Mouse (Mus musculus): Measurements from ENCODE around the gene Pmpca. TPM values are rescaled to one million over a fixed set of nuclear protein-coding genes. Genes with fewer than 3 reads are reported as not detected.

Pmpca gene
- 25.5 and 34.2 TPM in 2 replicates for polyA plus RNA-seq (2011; ENCODE audit: insufficient read depth, insufficient read length, low replicate concordance, missing spikeins)

DNA sequence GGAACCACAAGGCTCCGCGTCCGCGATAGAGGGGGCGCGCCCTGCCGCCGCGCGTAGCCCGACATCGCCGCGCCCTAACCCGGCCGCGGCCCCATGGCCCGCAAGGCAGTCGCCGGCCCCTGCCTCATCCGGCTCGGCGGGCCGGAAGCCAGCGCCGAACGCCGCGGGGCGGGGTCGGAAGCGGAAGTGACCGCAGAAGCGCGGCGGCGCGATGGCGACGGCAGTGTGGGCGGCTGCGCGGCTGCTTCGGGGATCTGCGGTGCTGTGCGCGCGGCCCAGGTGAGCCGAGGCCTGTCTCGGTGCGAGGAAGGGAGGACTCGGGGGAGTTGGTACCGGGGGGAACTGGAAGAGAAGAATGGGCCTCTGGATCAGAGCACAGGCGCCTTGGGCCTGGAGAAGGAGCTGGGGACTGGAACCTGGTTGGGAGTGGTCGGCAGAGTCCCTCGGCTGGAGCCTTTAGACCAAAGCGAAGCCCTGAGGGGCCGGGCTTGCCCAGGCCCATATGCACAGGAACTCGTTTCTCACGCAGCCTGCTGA lies at the start of gene Pmpca, which contains the start of gene Entr1:
Gene Pmpca, plus strand, starts transcription at position 186 of the 537 bp plus-strand sequence.
Gene Entr1, minus strand, starts transcription at position 163 of the 537 bp plus-strand sequence.
- TF ChIP-seq CTCF (IDR thresholded peaks at IDR 0.05; ENCODE audit: control insufficient read depth, insufficient read depth, low read length): no peak
- peak; percentile 84; the same call in 1 of the 2 replicates for TF ChIP-seq POLR2A (IDR thresholded peaks at IDR 0.05; ENCODE audit: borderline replicate concordance, control insufficient read depth, low read depth, low read length)
- Histone ChIP-seq H3K4me3 (replicated peaks; ENCODE audit: control insufficient read depth, low read depth, low read length) (peak within 1 kb of the TSS; percentile 83), H3K4me1 (ENCODE audit: control insufficient read depth, insufficient read depth, low read length) (no peaks in the 10 kb centered on the region; the same call in 1 of the 2 replicates), H3K27ac (ENCODE audit: control insufficient read depth, insufficient read depth, low read depth, low read length, poor library complexity) (peak within 1 kb of the TSS; percentile 82; the same call in 1 of the 2 replicates)
- under 1% methylated on average over 60 of the region's 60 CpGs for WGBS

DNA sequence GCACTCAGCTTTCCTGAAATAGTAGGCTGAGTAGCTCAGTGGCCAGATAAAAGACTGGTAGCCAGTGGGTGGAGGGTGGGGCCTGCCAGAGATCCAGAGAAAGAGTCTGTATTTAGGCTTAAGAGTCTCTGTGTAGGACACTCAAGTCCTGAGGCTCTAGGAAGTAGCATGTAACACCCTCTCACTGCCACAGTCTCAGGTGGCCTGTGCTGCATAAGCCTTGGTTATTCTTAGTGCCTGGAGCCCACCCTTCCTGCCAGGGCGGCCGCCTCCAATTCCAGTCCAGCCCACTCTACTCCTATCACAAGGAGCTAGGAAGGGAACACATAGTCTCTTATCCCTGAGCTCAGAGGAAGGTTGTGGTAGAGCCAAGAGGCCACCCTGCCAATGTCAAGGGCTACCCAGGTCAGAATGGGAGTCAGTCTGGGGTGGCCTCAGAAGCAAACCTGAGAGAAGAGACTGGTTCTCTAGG lies 47.6 kb upstream of the Pmpca start:
- 90% methylated on average over 2 of the region's 2 CpGs for WGBS
- no peak for TF ChIP-seq CTCF (IDR thresholded peaks at IDR 0.05; ENCODE audit: control insufficient read depth, insufficient read depth, low read length)
- TF ChIP-seq POLR2A (IDR thresholded peaks at IDR 0.05; ENCODE audit: borderline replicate concordance, control insufficient read depth, low read depth, low read length): no peak

GRCm38 (mm10) chr2:26342044-26342443 lies 47.1 kb upstream of the Pmpca start:
- TF ChIP-seq CTCF (IDR thresholded peaks at IDR 0.05; ENCODE audit: control insufficient read depth, insufficient read depth, low read length): no peak
- H3K27ac ChIP-seq (ENCODE audit: control insufficient read depth, insufficient read depth, low read depth, low read length, poor library complexity): no peak overlapping the region
- H3K4me1 ChIP-seq (ENCODE audit: control insufficient read depth, insufficient read depth, low read length): no peaks in the 10 kb centered on the region
- 59% methylated on average over 10 of the region's 10 CpGs for WGBS
- H3K4me3 ChIP-seq (replicated peaks; ENCODE audit: control insufficient read depth, low read depth, low read length): no peak overlapping the region

More for the DNA sequence above, 47.6 kb upstream of the Pmpca start:
- Histone ChIP-seq H3K27ac (ENCODE audit: control insufficient read depth, insufficient read depth, low read depth, low read length, poor library complexity) (no peak overlapping the region), H3K4me1 (ENCODE audit: control insufficient read depth, insufficient read depth, low read length) (no peaks in the 10 kb centered on the region), H3K4me3 (replicated peaks; ENCODE audit: control insufficient read depth, low read depth, low read length) (no peak overlapping the region)

DNA sequence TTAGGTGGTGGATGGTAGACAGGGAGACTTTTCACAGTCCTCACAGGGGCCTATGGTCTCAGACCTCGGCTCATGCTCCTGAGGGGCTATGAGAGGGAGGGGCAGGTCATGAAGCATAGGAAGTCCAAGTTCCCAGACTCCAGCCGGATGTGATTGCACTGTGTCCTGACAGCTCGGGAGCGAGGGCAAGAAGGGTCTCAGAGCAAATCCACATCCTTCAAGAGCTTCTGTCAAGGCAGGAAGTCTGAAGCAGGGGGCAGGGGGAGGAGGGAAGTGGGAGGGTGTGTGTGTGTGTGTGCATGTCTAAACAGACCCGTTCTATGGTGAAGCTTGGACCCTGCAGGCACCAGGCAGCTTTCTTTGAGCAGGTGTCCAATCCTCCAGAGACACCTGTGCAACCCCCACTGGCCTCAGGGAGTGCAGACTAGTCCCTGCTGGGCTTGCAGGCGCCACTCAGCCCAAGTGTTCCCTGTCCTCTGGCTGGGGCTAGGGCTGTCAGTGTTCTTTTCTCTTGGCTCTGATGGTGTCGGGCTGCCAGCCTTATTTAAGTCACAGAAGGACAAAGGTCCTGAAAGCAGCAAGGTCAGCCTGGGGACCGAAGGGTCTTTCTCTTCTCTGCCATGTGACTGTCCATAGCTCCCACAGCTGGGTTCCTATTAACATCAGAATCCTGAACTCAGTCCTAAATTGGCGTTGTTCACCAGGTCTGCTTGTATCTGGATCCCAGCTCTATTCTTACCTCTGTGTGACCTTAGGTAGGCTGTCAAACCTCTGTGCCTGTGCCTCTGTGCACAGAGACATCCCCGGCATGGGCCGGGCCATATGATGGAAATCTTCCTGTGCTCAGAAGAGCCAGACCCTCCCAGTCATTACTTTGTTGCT lies 46.3 kb upstream of the Pmpca start:
- no peak overlapping the region for H3K4me3 ChIP-seq (replicated peaks; ENCODE audit: control insufficient read depth, low read depth, low read length)
- TF ChIP-seq CTCF (IDR thresholded peaks at IDR 0.05; ENCODE audit: control insufficient read depth, insufficient read depth, low read length) (no peak), POLR2A (IDR thresholded peaks at IDR 0.05; ENCODE audit: borderline replicate concordance, control insufficient read depth, low read depth, low read length) (no peak)
- WGBS: 67% methylated on average over 11 of the region's 11 CpGs
- no peaks in the 10 kb centered on the region for H3K4me1 ChIP-seq (ENCODE audit: control insufficient read depth, insufficient read depth, low read length)
- H3K27ac ChIP-seq (ENCODE audit: control insufficient read depth, insufficient read depth, low read depth, low read length, poor library complexity): no peak overlapping the region

GRCm38 (mm10) chr2:26348241-26348640 lies 40.9 kb upstream of the Pmpca start:
- Histone ChIP-seq H3K4me1 (ENCODE audit: control insufficient read depth, insufficient read depth, low read length) (peaks cover 4% of the 10 kb centered on the region), H3K4me3 (replicated peaks; ENCODE audit: control insufficient read depth, low read depth, low read length) (no peak overlapping the region), H3K27ac (ENCODE audit: control insufficient read depth, insufficient read depth, low read depth, low read length, poor library complexity) (no peak overlapping the region)
- 76% methylated on average over 6 of the region's 6 CpGs for WGBS
- TF ChIP-seq POLR2A (IDR thresholded peaks at IDR 0.05; ENCODE audit: borderline replicate concordance, control insufficient read depth, low read depth, low read length) (no peak), CTCF (IDR thresholded peaks at IDR 0.05; ENCODE audit: control insufficient read depth, insufficient read depth, low read length) (no peak)

GRCm38 (mm10) chr2:26351358-26352290 lies 37.5 kb upstream of the Pmpca start, which contains the start of gene Dnlz:
TSS of gene Dnlz (minus strand) at chr2:26352110.
- peaks cover 4% of the 10 kb centered on the region for H3K4me1 ChIP-seq (ENCODE audit: control insufficient read depth, insufficient read depth, low read length)
- under 1% methylated on average over 62 of the region's 62 CpGs for WGBS
- TF ChIP-seq POLR2A (IDR thresholded peaks at IDR 0.05; ENCODE audit: borderline replicate concordance, control insufficient read depth, low read depth, low read length): peak; percentile 67; the same call in 1 of the 2 replicates
- peak; percentile 57 for TF ChIP-seq CTCF (IDR thresholded peaks at IDR 0.05; ENCODE audit: control insufficient read depth, insufficient read depth, low read length)

DNA sequence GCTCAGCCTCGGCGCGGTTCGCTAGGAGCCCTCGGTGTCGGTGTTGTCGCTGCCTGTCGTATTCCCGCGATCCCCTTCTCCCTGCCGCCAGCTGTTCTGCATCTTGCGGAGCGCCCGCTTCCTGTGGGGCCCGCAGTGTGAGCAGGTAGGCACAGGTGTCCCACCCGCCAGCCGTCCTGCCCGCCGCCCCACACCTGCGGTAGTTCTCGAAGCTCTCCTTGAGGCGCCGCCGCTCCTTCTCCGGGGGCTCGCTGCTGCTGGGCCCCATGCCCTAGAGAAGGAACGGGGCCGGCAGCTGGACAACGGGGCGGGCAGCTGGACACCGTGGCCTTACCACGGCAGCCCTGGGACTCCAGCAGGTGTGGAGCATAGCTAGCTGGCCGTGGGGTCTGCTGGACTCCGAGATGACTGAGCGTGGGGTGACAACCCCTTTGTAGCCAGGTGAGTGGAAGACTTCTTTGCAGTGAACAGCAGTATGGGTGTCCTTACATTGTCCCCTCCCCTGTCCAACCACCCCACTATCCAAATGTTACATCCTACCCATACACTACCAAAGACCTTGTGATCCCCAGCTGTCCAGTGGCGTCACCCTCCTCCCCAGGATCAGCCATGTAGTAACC lies 36.7 kb upstream of the Pmpca start:
- Histone ChIP-seq H3K4me3 (replicated peaks; ENCODE audit: control insufficient read depth, low read depth, low read length) (peak overlapping the region; percentile 91), H3K27ac (ENCODE audit: control insufficient read depth, insufficient read depth, low read depth, low read length, poor library complexity) (peak overlapping the region; percentile 52), H3K4me1 (ENCODE audit: control insufficient read depth, insufficient read depth, low read length) (peaks cover 4% of the 10 kb centered on the region)
- WGBS: 5% methylated on average over 36 of the region's 36 CpGs
- TF ChIP-seq CTCF (IDR thresholded peaks at IDR 0.05; ENCODE audit: control insufficient read depth, insufficient read depth, low read length) (no peak), POLR2A (IDR thresholded peaks at IDR 0.05; ENCODE audit: borderline replicate concordance, control insufficient read depth, low read depth, low read length) (no peak)

More at GRCm38 (mm10) chr2:26351358-26352290, 37.5 kb upstream of the Pmpca start, which contains the start of gene Dnlz:
- Histone ChIP-seq H3K4me3 (replicated peaks; ENCODE audit: control insufficient read depth, low read depth, low read length) (peak within 1 kb of the TSS; percentile 91), H3K27ac (ENCODE audit: control insufficient read depth, insufficient read depth, low read depth, low read length, poor library complexity) (peak within 1 kb of the TSS; percentile 73)

Data from bone marrow, adult 2 months (tissue).